26 mouse cellular contexts compared by ENCODE assay signal in genomic region chr8:13427351-13427750, GRCm38 (mm10). TPM values are rescaled to one million over a fixed set of nuclear protein-coding genes. Genes with fewer than 3 reads are reported as not detected.
DNase-seq lines count a peak whose midpoint lies in the region; ATAC-seq and TF ChIP-seq lines count a peak whose summit lies in the region.
"Had no signal": no experiment of that assay in that cellular context is flagged by ENCODE, and none has a peak within 500 bp of the region (broad histone marks: within the 10 kb centered on the region; RNA-seq: fewer than 3 reads in every experiment).

No protein-coding gene starts in this region.

- no peak for ATAC-seq in heart, postnatal 0 days (ENCODE audit: insufficient read depth, low read depth)
- ATAC-seq in lung, embryonic 15.5 days (ENCODE audit: borderline replicate concordance, extremely low read depth, low FRiP score, low TSS enrichment): no peak
- no peak for ATAC-seq in lung, postnatal 0 days
- ATAC-seq in kidney, embryonic 15.5 days (replicated peaks; ENCODE audit: low FRiP score): no peak
- ATAC-seq in erythroid progenitor cell, adult 5-6 weeks (replicated peaks; ENCODE audit: low FRiP score, poor library complexity, severe bottlenecking): no peak
- ATAC-seq: midbrain, embryonic 15.5 days had no signal

- no peak for TF ChIP-seq EP300 in heart, postnatal 0 days (IDR thresholded peaks at IDR 0.05; ENCODE audit: low read depth)
- TF ChIP-seq EP300 in lung, postnatal 0 days (IDR thresholded peaks at IDR 0.05): no peak

- no peak for DNase-seq in heart, postnatal 0 days (ENCODE audit: low spot score)
- no peak for DNase-seq in heart, postnatal 14 days
- DNase-seq in lung, postnatal 0 days (ENCODE audit: low spot score): no peak
- no peak for DNase-seq in layer of hippocampus, adult 9-11 months
- DNase-seq: cerebellum, adult 2 months; cerebellum, postnatal 36 days; left cerebral cortex, postnatal 4 days; liver had no signal

- H3K9ac ChIP-seq in heart, postnatal 0 days (replicated peaks; ENCODE audit: low read depth, low read length): no peak overlapping the region
- no peak overlapping the region for H3K9ac ChIP-seq in lung, embryonic 15.5 days
- H3K9ac ChIP-seq in lung, postnatal 0 days (replicated peaks; ENCODE audit: low read depth): no peak overlapping the region
- H3K9ac ChIP-seq in kidney, embryonic 15.5 days: no peak overlapping the region
- H3K9ac ChIP-seq: midbrain, embryonic 15.5 days had no signal

- peak overlapping the region; percentile 54; the same call in 1 of the 2 replicates for H3K27ac ChIP-seq in heart, postnatal 0 days (ENCODE audit: low read depth)
- H3K27ac ChIP-seq in lung, embryonic 15.5 days: 0 out of 2 replicates have a peak overlapping the region, but pooled peaks have one; percentile 8
- no peak overlapping the region for H3K27ac ChIP-seq in lung, postnatal 0 days (ENCODE audit: low read length)
- peak overlapping the region; percentile 88 for H3K27ac ChIP-seq in brown adipose tissue, adult 24 weeks (replicated peaks; ENCODE audit: low read depth, low read length)
- peak overlapping the region; percentile 24; the same call in 1 of the 2 replicates for H3K27ac ChIP-seq in kidney, embryonic 15.5 days
- H3K27ac ChIP-seq: hindbrain, embryonic 10.5 days; midbrain, embryonic 15.5 days had no signal

- no peak overlapping the region for H3K4me3 ChIP-seq in heart, postnatal 0 days (ENCODE audit: low read depth, low read length)
- no peak overlapping the region for H3K4me3 ChIP-seq in lung, embryonic 15.5 days
- H3K4me3 ChIP-seq in lung, postnatal 0 days (ENCODE audit: low read depth, low read length): no peak overlapping the region
- H3K4me3 ChIP-seq in brown adipose tissue, adult 24 weeks (ENCODE audit: insufficient read depth, low read depth, low read length): peak overlapping the region; percentile 53
- no peak overlapping the region for H3K4me3 ChIP-seq in kidney, embryonic 15.5 days (replicated peaks)
- H3K4me3 ChIP-seq: hindbrain, embryonic 10.5 days; midbrain, embryonic 15.5 days; myocyte had no signal

- no peaks in the 10 kb centered on the region for H3K27me3 ChIP-seq in heart, postnatal 0 days (ENCODE audit: control insufficient read depth, insufficient read depth, low read length)
- no peaks in the 10 kb centered on the region for H3K27me3 ChIP-seq in lung, embryonic 15.5 days
- no peaks in the 10 kb centered on the region for H3K27me3 ChIP-seq in lung, postnatal 0 days (replicated peaks; ENCODE audit: insufficient read depth, low read length)
- H3K27me3 ChIP-seq in kidney, embryonic 15.5 days: no peaks in the 10 kb centered on the region
- H3K27me3 ChIP-seq: midbrain, embryonic 15.5 days had no signal

- no peaks in the 10 kb centered on the region for H3K36me3 ChIP-seq in heart, postnatal 0 days (replicated peaks; ENCODE audit: control insufficient read depth, insufficient read depth, low read length)
- H3K36me3 ChIP-seq in lung, embryonic 15.5 days: no peaks in the 10 kb centered on the region
- no peaks in the 10 kb centered on the region for H3K36me3 ChIP-seq in lung, postnatal 0 days (ENCODE audit: insufficient read depth, low read length)
- H3K36me3 ChIP-seq in kidney, embryonic 15.5 days: no peaks in the 10 kb centered on the region
- H3K36me3 ChIP-seq: hindbrain, embryonic 10.5 days; midbrain, embryonic 15.5 days had no signal

- H3K4me1 ChIP-seq in heart, postnatal 0 days (ENCODE audit: control insufficient read depth, insufficient read depth): no peaks in the 10 kb centered on the region
- H3K4me1 ChIP-seq in lung, embryonic 15.5 days: no peaks in the 10 kb centered on the region; the same call in 1 of the 2 replicates
- no peaks in the 10 kb centered on the region for H3K4me1 ChIP-seq in lung, postnatal 0 days (ENCODE audit: insufficient read depth, low read depth, low read length)
- H3K4me1 ChIP-seq in brown adipose tissue, adult 24 weeks (ENCODE audit: control insufficient read depth, insufficient read depth, insufficient read length, low read length): peaks cover 19% of the 10 kb centered on the region
- no peaks in the 10 kb centered on the region for H3K4me1 ChIP-seq in kidney, embryonic 15.5 days
- H3K4me1 ChIP-seq: midbrain, embryonic 15.5 days had no signal

- TF ChIP-seq CTCF in heart, postnatal 0 days (IDR thresholded peaks at IDR 0.05; ENCODE audit: low read depth): no peak
- no peak for TF ChIP-seq CTCF in lung, postnatal 0 days (IDR thresholded peaks at IDR 0.05)

- no peaks in the 10 kb centered on the region for H3K9me3 ChIP-seq in heart, postnatal 0 days (replicated peaks; ENCODE audit: control insufficient read depth, low read length)
- no peaks in the 10 kb centered on the region for H3K9me3 ChIP-seq in lung, embryonic 15.5 days
- no peaks in the 10 kb centered on the region for H3K9me3 ChIP-seq in lung, postnatal 0 days (ENCODE audit: low read length)
- H3K9me3 ChIP-seq in kidney, embryonic 15.5 days (replicated peaks): no peaks in the 10 kb centered on the region
- H3K9me3 ChIP-seq: midbrain, embryonic 15.5 days had no signal

- no peak overlapping the region for H3K4me2 ChIP-seq in heart, postnatal 0 days (ENCODE audit: low read depth, low read length)
- no peak overlapping the region for H3K4me2 ChIP-seq in lung, embryonic 15.5 days
- no peak overlapping the region for H3K4me2 ChIP-seq in lung, postnatal 0 days (replicated peaks; ENCODE audit: low read depth, low read length)
- no peak overlapping the region for H3K4me2 ChIP-seq in kidney, embryonic 15.5 days
- H3K4me2 ChIP-seq: midbrain, embryonic 15.5 days had no signal

- intact Hi-C loops in heart, postnatal 14 days (cut with DNase I): no loop called here

- WGBS in heart, postnatal 0 days: 49% methylated on average over 6 of the region's 6 CpGs
- whole genome bisulfite sequencing in lung, embryonic 15.5 days: 56% methylated on average over 6 of the region's 6 CpGs
- WGBS in lung, postnatal 0 days: 61% methylated on average over 6 of the region's 6 CpGs
- WGBS in kidney, embryonic 15.5 days: 74% methylated on average over 6 of the region's 6 CpGs

RNA-seq across cellular contexts. Expression of gene Tmem255b, which starts 7.6 kb away (rescaled TPM):
- total RNA-seq in heart, postnatal 0 days (2014; rRNA removed; ENCODE audit: low replicate concordance): 3.1 and 8.9 TPM in 2 replicates
- 3.3 and 3.6 TPM in 2 replicates for polyA plus RNA-seq in heart, postnatal 0 days (2015; fragmentation: Nextera tagmentation; extraction: Ambion mirVana)
- total RNA-seq in heart, postnatal 14 days (2021): 10 to 100 TPM; 13.8 to 14.6 TPM
- 0.67 and 0.75 TPM in 2 replicates for polyA plus RNA-seq in lung, embryonic 15.5 days (2015; fragmentation: Nextera tagmentation; extraction: Ambion mirVana)
- polyA plus RNA-seq in lung, postnatal 0 days (2015; fragmentation: Nextera tagmentation; extraction: Ambion mirVana): 0.57 and 1.2 TPM in 2 replicates
- 1.4 and 1.7 TPM in 2 replicates for polyA plus RNA-seq in brown adipose tissue, adult 24 weeks (2012; ENCODE audit: insufficient read depth, insufficient read length, missing spikeins)
- polyA plus RNA-seq in kidney, embryonic 15.5 days (2015; fragmentation: Nextera tagmentation; extraction: Ambion mirVana): 0.62 and 1.2 TPM in 2 replicates
- not detected in 2 replicates for total RNA-seq in erythroid progenitor cell, adult 5-6 weeks (2015; ENCODE audit: low replicate concordance)
- not detected in 2 replicates for total RNA-seq in erythroid progenitor cell, adult 5-6 weeks (2017; ENCODE audit: low replicate concordance)
- total RNA-seq: granulocyte monocyte progenitor cell, adult 5-6 weeks; megakaryocyte-erythroid progenitor cell, adult 5-6 weeks had no signal
- polyA plus RNA-seq: C2C12; forebrain, embryonic 11.5 days; myocyte had no signal

RNA-seq across cellular contexts. Expression of gene Grk1, which starts 22.5 kb away (rescaled TPM):
- 0.42 TPM in 1 of 2 replicates, not detected in the other for total RNA-seq in heart, postnatal 0 days (2014; rRNA removed; ENCODE audit: low replicate concordance)
- polyA plus RNA-seq in heart, postnatal 0 days (2015; fragmentation: Nextera tagmentation; extraction: Ambion mirVana): not detected in 2 replicates
- under 1 TPM; 0.02 to 0.05 TPM for total RNA-seq in heart, postnatal 14 days (2021)
- polyA plus RNA-seq in lung, embryonic 15.5 days (2015; fragmentation: Nextera tagmentation; extraction: Ambion mirVana): 0.03 TPM in 1 of 2 replicates, not detected in the other
- not detected in 2 replicates for polyA plus RNA-seq in lung, postnatal 0 days (2015; fragmentation: Nextera tagmentation; extraction: Ambion mirVana)
- polyA plus RNA-seq in brown adipose tissue, adult 24 weeks (2012; ENCODE audit: insufficient read depth, insufficient read length, missing spikeins): not detected in 2 replicates
- not detected in 2 replicates for polyA plus RNA-seq in kidney, embryonic 15.5 days (2015; fragmentation: Nextera tagmentation; extraction: Ambion mirVana)
- total RNA-seq in erythroid progenitor cell, adult 5-6 weeks (2015; ENCODE audit: low replicate concordance): 0.36 TPM in 1 of 2 replicates, not detected in the other
- 0.13 TPM in 1 of 2 replicates, not detected in the other for total RNA-seq in erythroid progenitor cell, adult 5-6 weeks (2017; ENCODE audit: low replicate concordance)
- total RNA-seq: adrenal gland, adult 18-20 months; gastrocnemius, adult 18-20 months; granulocyte monocyte progenitor cell, adult 5-6 weeks; left cerebral cortex, adult 18-20 months; left cerebral cortex, postnatal 4 days; megakaryocyte-erythroid progenitor cell, adult 5-6 weeks had no signal
- polyA plus RNA-seq: C2C12; hindbrain, embryonic 10.5 days; liver, embryonic 16.5 days; neural tube, embryonic 14.5 days; small intestine, adult 2 months had no signal

RNA-seq across cellular contexts. Expression of gene Atp4b, which starts 30.7 kb away (rescaled TPM):
- not detected in 2 replicates for total RNA-seq in heart, postnatal 0 days (2014; rRNA removed; ENCODE audit: low replicate concordance)
- polyA plus RNA-seq in heart, postnatal 0 days (2015; fragmentation: Nextera tagmentation; extraction: Ambion mirVana): 0.08 and 0.14 TPM in 2 replicates
- total RNA-seq in heart, postnatal 14 days (2021): not detected
- polyA plus RNA-seq in lung, embryonic 15.5 days (2015; fragmentation: Nextera tagmentation; extraction: Ambion mirVana): not detected in 2 replicates
- polyA plus RNA-seq in lung, postnatal 0 days (2015; fragmentation: Nextera tagmentation; extraction: Ambion mirVana): not detected in 2 replicates
- 12.8 and 22.6 TPM in 2 replicates for polyA plus RNA-seq in brown adipose tissue, adult 24 weeks (2012; ENCODE audit: insufficient read depth, insufficient read length, missing spikeins)
- polyA plus RNA-seq in kidney, embryonic 15.5 days (2015; fragmentation: Nextera tagmentation; extraction: Ambion mirVana): not detected in 2 replicates
- not detected in 2 replicates for total RNA-seq in erythroid progenitor cell, adult 5-6 weeks (2015; ENCODE audit: low replicate concordance)
- not detected in 2 replicates for total RNA-seq in erythroid progenitor cell, adult 5-6 weeks (2017; ENCODE audit: low replicate concordance)
- total RNA-seq: adrenal gland, postnatal 4 days; gastrocnemius, adult 18-20 months; granulocyte monocyte progenitor cell, adult 5-6 weeks; left cerebral cortex, adult 18-20 months; left cerebral cortex, postnatal 4 days had no signal
- polyA plus RNA-seq: C2C12; cerebellum, adult 2 months; forebrain, embryonic 11.5 days; midbrain, embryonic 15.5 days; myocyte; neural tube, embryonic 14.5 days had no signal

Comparison
In these comparisons a context has a peak if more than half of its experiments do, and no peak if none do; other contexts are left out.
1. RNA of gene Atp4b, which starts 30.7 kb away (polyA plus RNA-seq): 12.8 to 22.6 TPM in brown adipose tissue, adult 24 weeks; 0.08 to 0.14 TPM in heart, postnatal 0 days, not detected in kidney, embryonic 15.5 days, not detected in lung, embryonic 15.5 days and not detected in lung, postnatal 0 days; every median in the first group is over 10 times any median in the second.